Mouse (Mus musculus) G1E (cell line): ENCODE data around the gene Vps4b.

Experiments used
- CTCF ChIP-seq: IDR thresholded peaks from 2 replicates; pipeline ENCODE4 v1.5.1; 2012; ENCODE audit warnings: low read depth, low read length, inconsistent platforms, mixed read lengths
- GATA1 ChIP-seq: IDR thresholded peaks from 2 replicates; pipeline ENCODE4 v1.6.1; 2012; ENCODE audit warnings: borderline replicate concordance, low read length, inconsistent platforms, mixed read lengths
- GATA2 ChIP-seq: IDR thresholded peaks from 2 replicates; pipeline ENCODE4 v1.6.1; 2012; ENCODE audit warnings: low read depth, low read length, inconsistent platforms, borderline replicate concordance
- POLR2AphosphoS5 ChIP-seq: IDR thresholded peaks from 2 replicates; pipeline ENCODE4 v1.6.1; 2012; ENCODE audit warnings: low read depth, low read length, inconsistent platforms; ENCODE audit not compliant: insufficient replicate concordance
- TAL1 ChIP-seq: conservative IDR thresholded peaks from 2 replicates; pipeline ENCODE4 v1.6.1; 2012; ENCODE audit warnings: low read depth, low read length, inconsistent platforms, mixed read lengths

DNA sequence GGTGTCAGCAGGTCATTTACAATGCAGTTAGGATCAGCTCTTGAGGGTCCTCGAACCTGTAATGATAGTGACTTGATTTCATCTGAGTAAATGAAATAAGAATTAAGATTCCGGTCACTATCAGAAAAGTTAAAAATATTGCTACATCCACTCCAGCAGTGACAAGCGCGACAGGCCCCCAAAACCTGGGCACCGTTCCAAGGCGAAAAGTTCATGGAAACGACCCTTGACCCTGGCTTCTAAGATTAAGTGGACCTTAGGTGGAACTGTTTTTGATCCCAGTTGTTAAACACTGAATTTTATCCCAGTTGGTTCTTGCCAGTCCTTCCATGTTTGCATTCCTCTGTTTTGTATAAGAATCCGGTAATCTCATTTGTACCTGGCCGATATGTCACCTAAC is 22.4 kb downstream of the Vps4b start:
- no peak for TF ChIP-seq GATA1
- no peak for TF ChIP-seq CTCF
- no peak for TF ChIP-seq TAL1
- TF ChIP-seq POLR2AphosphoS5 = no peak
- no peak for TF ChIP-seq GATA2
